Comparison of ENCODE assay signal across 23 mouse cellular contexts in the genomic region with DNA sequence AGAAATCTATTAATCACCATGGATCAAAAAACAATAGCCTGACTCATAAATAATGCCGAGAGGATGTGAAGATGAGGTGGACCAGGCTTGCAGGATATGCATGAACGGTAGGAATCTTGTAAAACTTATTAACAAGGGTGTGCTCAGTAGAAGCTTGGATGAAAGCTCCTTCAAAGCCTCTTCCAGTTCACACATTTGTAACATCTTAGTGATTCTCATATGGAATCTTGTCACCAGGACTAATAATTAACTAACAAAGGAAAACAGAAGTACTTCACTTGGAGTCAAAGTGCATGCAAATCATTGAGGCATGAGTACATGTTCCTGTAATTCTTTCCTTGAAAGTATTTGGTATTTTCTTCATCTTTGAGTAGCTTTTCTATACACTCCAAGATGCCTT.
DNase-seq lines count a peak whose midpoint lies in the region; ATAC-seq and TF ChIP-seq lines count a peak whose summit lies in the region.
"Had no signal": no experiment of that assay in that cellular context is flagged by ENCODE, and none has a peak within 500 bp of the region (broad histone marks: within the 10 kb centered on the region; RNA-seq: fewer than 3 reads in every experiment).

No protein-coding gene starts in this region.

- no peaks in the 10 kb centered on the region for H3K36me3 ChIP-seq in kidney, adult 2 months (ENCODE audit: control insufficient read depth, insufficient read depth, low read length)
- H3K36me3 ChIP-seq in kidney, embryonic 15.5 days, result no peaks in the 10 kb centered on the region
- no peaks in the 10 kb centered on the region for H3K36me3 ChIP-seq in kidney, postnatal 0 days (ENCODE audit: insufficient read depth, low read length)
- H3K36me3 ChIP-seq in kidney, embryonic 14.5 days (ENCODE audit: control insufficient read depth, insufficient read depth, low read length), result no peaks in the 10 kb centered on the region
- H3K36me3 ChIP-seq: embryonic facial prominence, embryonic 10.5 days; embryonic facial prominence, embryonic 12.5 days; forebrain, embryonic 15.5 days; G1E had no signal

- H3K4me3 ChIP-seq in kidney, adult 2 months (ENCODE audit: insufficient read depth, low read depth, low read length), result no peak overlapping the region
- no peak overlapping the region for H3K4me3 ChIP-seq in kidney, embryonic 15.5 days (replicated peaks)
- H3K4me3 ChIP-seq in kidney, postnatal 0 days (replicated peaks; ENCODE audit: low read depth, low read length), result no peak overlapping the region
- H3K4me3 ChIP-seq in kidney, embryonic 14.5 days (ENCODE audit: low read length), result no peak overlapping the region
- H3K4me3 ChIP-seq: embryonic facial prominence, embryonic 10.5 days; embryonic facial prominence, embryonic 12.5 days; forebrain, embryonic 13.5 days; forebrain, embryonic 15.5 days had no signal

- H3K27ac ChIP-seq in kidney, adult 2 months (ENCODE audit: insufficient read depth, low read depth, low read length), result no peak overlapping the region
- H3K27ac ChIP-seq in kidney, embryonic 15.5 days, result no peak overlapping the region
- H3K27ac ChIP-seq in kidney, postnatal 0 days, result no peak overlapping the region
- no peak overlapping the region for H3K27ac ChIP-seq in kidney, embryonic 14.5 days (ENCODE audit: low read depth, low read length)
- H3K27ac ChIP-seq: embryonic facial prominence, embryonic 10.5 days; embryonic facial prominence, embryonic 12.5 days; forebrain, embryonic 13.5 days; forebrain, embryonic 15.5 days had no signal

- H3K27me3 ChIP-seq in kidney, adult 2 months (replicated peaks; ENCODE audit: control insufficient read depth, insufficient read depth, low read length), result no peaks in the 10 kb centered on the region
- H3K27me3 ChIP-seq in kidney, embryonic 15.5 days, result no peaks in the 10 kb centered on the region
- H3K27me3 ChIP-seq in kidney, postnatal 0 days (ENCODE audit: insufficient read depth, low read length), result no peaks in the 10 kb centered on the region
- H3K27me3 ChIP-seq in kidney, embryonic 14.5 days (ENCODE audit: control insufficient read depth, insufficient read depth, low read length), result no peaks in the 10 kb centered on the region
- H3K27me3 ChIP-seq: CH12.LX; embryonic facial prominence, embryonic 12.5 days; forebrain, embryonic 13.5 days; forebrain, embryonic 15.5 days had no signal

- H3K9ac ChIP-seq in kidney, embryonic 15.5 days, result no peak overlapping the region
- H3K9ac ChIP-seq in kidney, postnatal 0 days (ENCODE audit: low read depth, low read length), result no peak overlapping the region
- no peak overlapping the region for H3K9ac ChIP-seq in kidney, embryonic 14.5 days (ENCODE audit: low read depth, low read length)
- H3K9ac ChIP-seq: embryonic facial prominence, embryonic 12.5 days; forebrain, embryonic 13.5 days; forebrain, embryonic 15.5 days; forebrain, postnatal 0 days had no signal

- ATAC-seq in kidney, embryonic 15.5 days (replicated peaks; ENCODE audit: low FRiP score), result peak; percentile 69
- peak; percentile 54; the same call in 1 of the 2 replicates for ATAC-seq in kidney, postnatal 0 days (replicated peaks; ENCODE audit: low FRiP score, low read depth)
- ATAC-seq in kidney, embryonic 14.5 days (ENCODE audit: low FRiP score, low TSS enrichment), result no peak
- ATAC-seq: CD4-positive, CD25-positive, alpha-beta regulatory T cell, adult 4 months; forebrain, embryonic 13.5 days; forebrain, embryonic 15.5 days; forebrain, postnatal 0 days had no signal

- no peak for TF ChIP-seq POLR2A in kidney, adult 2 months (IDR thresholded peaks at IDR 0.05; ENCODE audit: low read depth, low read length)

- DNase-seq in kidney, adult 2 months, result peak; percentile 45
- no peak for DNase-seq in kidney, adult 18-20 months
- DNase-seq in kidney, adult 11 months, result no peak
- DNase-seq in kidney, postnatal 0 days (ENCODE audit: low spot score), result peak; percentile 37
- DNase-seq: adrenal gland, adult 2 months; adrenal gland, postnatal 10 days; adrenal gland, postnatal 25 days; B cell, adult 2 months; cerebellum, adult 11 months; cerebellum, adult 18-20 months; cerebellum, adult 9-10 months; cerebellum, postnatal 10 days; cerebellum, postnatal 25 days; forebrain, postnatal 0 days had no signal

- H3K9me3 ChIP-seq in kidney, embryonic 15.5 days (replicated peaks), result no peaks in the 10 kb centered on the region
- no peaks in the 10 kb centered on the region for H3K9me3 ChIP-seq in kidney, postnatal 0 days (replicated peaks; ENCODE audit: low read length)
- H3K9me3 ChIP-seq in kidney, embryonic 14.5 days (ENCODE audit: control insufficient read depth, low read length), result no peaks in the 10 kb centered on the region
- H3K9me3 ChIP-seq: embryonic facial prominence, embryonic 12.5 days; forebrain, embryonic 13.5 days; forebrain, embryonic 15.5 days; G1E had no signal

- H3K4me1 ChIP-seq in kidney, adult 2 months (ENCODE audit: control insufficient read depth, insufficient read depth, low read length), result no peaks in the 10 kb centered on the region
- no peaks in the 10 kb centered on the region for H3K4me1 ChIP-seq in kidney, embryonic 15.5 days
- H3K4me1 ChIP-seq in kidney, postnatal 0 days (replicated peaks; ENCODE audit: insufficient read depth, low read length), result no peaks in the 10 kb centered on the region
- no peaks in the 10 kb centered on the region for H3K4me1 ChIP-seq in kidney, embryonic 14.5 days (ENCODE audit: control insufficient read depth, insufficient read depth, low read length)
- H3K4me1 ChIP-seq: embryonic facial prominence, embryonic 12.5 days; forebrain, embryonic 13.5 days; forebrain, embryonic 15.5 days had no signal

- TF ChIP-seq CTCF in kidney, adult 2 months (conservative IDR thresholded peaks at IDR 0.05; ENCODE audit: insufficient read depth, insufficient read length, low read depth, low read length), result no peak
- TF ChIP-seq CTCF in kidney, postnatal 0 days (IDR thresholded peaks at IDR 0.05; ENCODE audit: low read depth), result no peak

- WGBS in kidney, adult 2 months, result 22% methylated on average over 2 of the region's 2 CpGs
- WGBS in kidney, embryonic 15.5 days, result 59% methylated on average over 2 of the region's 2 CpGs
- WGBS in kidney, postnatal 0 days, result 43% methylated on average over 2 of the region's 2 CpGs
- 70% methylated on average over 2 of the region's 2 CpGs for WGBS in kidney, embryonic 14.5 days

- no peak overlapping the region for H3K4me2 ChIP-seq in kidney, embryonic 15.5 days
- H3K4me2 ChIP-seq in kidney, postnatal 0 days (ENCODE audit: low read length), result no peak overlapping the region
- H3K4me2 ChIP-seq in kidney, embryonic 14.5 days (replicated peaks; ENCODE audit: low read depth, low read length), result no peak overlapping the region
- H3K4me2 ChIP-seq: embryonic facial prominence, embryonic 12.5 days; forebrain, embryonic 13.5 days; forebrain, embryonic 15.5 days had no signal

Comparison
In these comparisons a context has a peak if more than half of its experiments do, and no peak if none do; other contexts are left out.
1. DNase-seq: peak in kidney, adult 2 months (single experiment) and kidney, postnatal 0 days (single experiment); none in kidney, adult 18-20 months (single experiment) and kidney, adult 11 months (single experiment).